Mouse (Mus musculus) ES-E14 (cell line): ENCODE results near the gene Tmcc2. TPM values are rescaled to one million over a fixed set of nuclear protein-coding genes. Genes with fewer than 3 reads are reported as not detected.

Source experiments
- DNase-seq: peaks from one replicate; pipeline ENCODE4 v3.0.0-alpha.2; 2013; ENCODE audit warnings: low read depth, low spot score
- H3K27ac ChIP-seq: 2 replicates; pipeline ENCODE4 v1.5.1; 2012; ENCODE audit warnings: low read depth, mild to moderate bottlenecking, low read length, moderate library complexity, mixed read lengths; ENCODE audit not compliant: poor library complexity, insufficient read depth, severe bottlenecking
- H3K36me3 ChIP-seq: 2 replicates; pipeline ENCODE4 v1.6.1; 2012; ENCODE audit warnings: mild to moderate bottlenecking, low read length, moderate library complexity, mixed read lengths; ENCODE audit not compliant: control insufficient read depth, poor library complexity, insufficient read depth, severe bottlenecking
- H3K4me1 ChIP-seq, 2 experiments: fragments of 150-350 bp in 1 of 2; sonication (generic) in 1 of 2; 2 replicates each; pipeline ENCODE4 v1.6.1; 2012; ENCODE audit warnings: low read length in 2 of 2, mild to moderate bottlenecking in 1 of 2, mixed read lengths in 1 of 2; ENCODE audit not compliant: control insufficient read depth in 2 of 2, insufficient read depth in 2 of 2, poor library complexity in 1 of 2
- H3K4me3 ChIP-seq, 2 experiments: fragments of 150-350 bp in 1 of 2; sonication (generic) in 1 of 2; 2 replicates each; pipeline ENCODE4 v1.5.1; 2012; ENCODE audit warnings: low read length in 2 of 2, low read depth in 1 of 2, mild to moderate bottlenecking in 1 of 2, mixed read lengths in 1 of 2; ENCODE audit not compliant: insufficient read depth in 1 of 2, poor library complexity in 1 of 2, severe bottlenecking in 1 of 2
- H3K9ac ChIP-seq: 2 replicates; pipeline ENCODE4 v1.6.1; 2012; ENCODE audit warnings: low read depth, mild to moderate bottlenecking, low read length, mixed read lengths; ENCODE audit not compliant: poor library complexity, insufficient read depth, severe bottlenecking
- H3K9me3 ChIP-seq: fragments of 150-350 bp; sonication (generic); 2 replicates; pipeline ENCODE4 v1.6.1; 2012; ENCODE audit warnings: low read depth, mild to moderate bottlenecking, low read length; ENCODE audit not compliant: control insufficient read depth, insufficient read depth
- CHD2 ChIP-seq: IDR thresholded peaks from 2 replicates; pipeline ENCODE4 v1.6.1; 2014; ENCODE audit warnings: mild to moderate bottlenecking, low read depth, low read length, inconsistent platforms
- HCFC1 ChIP-seq: IDR thresholded peaks from 2 replicates; pipeline ENCODE4 v1.6.1; 2012; ENCODE audit warnings: low read length, inconsistent platforms, borderline replicate concordance; ENCODE audit not compliant: insufficient read depth
- MAFK ChIP-seq: IDR thresholded peaks from 2 replicates; pipeline ENCODE4 v1.6.1; 2014; ENCODE audit warnings: mild to moderate bottlenecking, low read depth, low read length, inconsistent platforms; ENCODE audit not compliant: insufficient read depth
- ZC3H11A ChIP-seq: IDR thresholded peaks from 2 replicates; pipeline ENCODE4 v1.6.1; 2012; ENCODE audit warnings: low read depth, mild to moderate bottlenecking, inconsistent platforms, low read length, borderline replicate concordance
- ZNF384 ChIP-seq: IDR thresholded peaks from 2 replicates; pipeline ENCODE4 v1.6.1; 2012; ENCODE audit warnings: low read depth, low read length, inconsistent platforms
- in situ Hi-C, 2 experiments: fragments of 600-800 bp; cut with MboI; formaldehyde crosslinking; loops; one replicate each; pipeline ENCODE4 v1.15.1; 2025; ENCODE audit warnings: low sequenced_read_pairs in 2 of 2, inconsistent platforms in 1 of 2; ENCODE audit not compliant: unreplicated experiment in 2 of 2
- total RNA-seq: library from RNA; depleted of rRNA; stranded (reverse); fragments of 300-350 nt; gene quantifications from 2 replicates; pipeline ENCODE4 v1.2.3, GENCODE M21; 2012

Gene Tmcc2
- total RNA-seq, 1 experiment = 7.9 TPM

DNA sequence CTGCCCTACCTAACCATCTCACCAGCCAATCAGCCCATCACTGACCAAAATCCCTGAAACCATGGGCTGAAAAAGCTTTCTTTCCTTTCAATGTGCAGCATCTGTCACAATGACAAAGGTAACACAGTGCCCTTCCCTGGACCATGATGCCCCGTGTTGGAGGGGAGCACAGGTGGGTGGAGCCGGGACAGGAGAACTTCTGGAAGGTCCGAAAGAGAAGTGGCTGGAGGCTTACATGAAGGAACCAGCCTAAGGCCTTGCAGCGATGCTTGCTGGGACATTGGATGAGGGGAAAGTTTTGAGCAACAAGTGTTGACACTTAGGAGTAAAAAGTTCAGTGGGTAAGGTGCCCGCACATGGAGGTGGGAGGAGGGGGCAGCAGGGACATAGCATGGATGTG lies 42.7 kb downstream of the Tmcc2 start:
- no peak for DNase-seq
- H3K27ac ChIP-seq = no peak overlapping the region
- no peaks in the 10 kb centered on the region for H3K9me3 ChIP-seq
- TF ChIP-seq HCFC1 (no peak), MAFK (no peak), CHD2 (no peak), ZNF384 (no peak), ZC3H11A (no peak)
- H3K9ac ChIP-seq = no peak overlapping the region
- no peaks in the 10 kb centered on the region for H3K36me3 ChIP-seq
- H3K4me1 ChIP-seq = peaks cover 0 to 3% of the 10 kb centered on the region in 2 experiments; a peak in 1 of 4 replicates
- H3K4me3 ChIP-seq = no peak overlapping the region
- in situ Hi-C loops = no loop called here

- no peak for DNase-seq
- Histone ChIP-seq H3K27ac (no peak overlapping the region), H3K36me3 (no peaks in the 10 kb centered on the region), H3K9me3 (no peaks in the 10 kb centered on the region), H3K4me1 (peaks cover 6 to 13% of the 10 kb centered on the region in 2 experiments; a peak in 3 of 4 replicates), H3K9ac (no peak overlapping the region), H3K4me3 (no peak overlapping the region)
- in situ Hi-C loops = no loop called here
- TF ChIP-seq ZC3H11A (no peak), MAFK (no peak), ZNF384 (no peak), CHD2 (no peak), HCFC1 (no peak)
Measured at GRCm38 (mm10) chr1:132346951-132347350, 44.1 kb downstream of the Tmcc2 start.

- DNase-seq = no peak
- H3K27ac ChIP-seq = no peak overlapping the region
- in situ Hi-C loops = no loop called here
- H3K9me3 ChIP-seq = no peaks in the 10 kb centered on the region
- TF ChIP-seq ZC3H11A (no peak), ZNF384 (no peak), CHD2 (no peak), HCFC1 (no peak), MAFK (no peak)
- H3K9ac ChIP-seq = no peak overlapping the region
- H3K4me3 ChIP-seq = no peak overlapping the region
- H3K36me3 ChIP-seq = no peaks in the 10 kb centered on the region
- H3K4me1 ChIP-seq = peaks cover 6 to 16% of the 10 kb centered on the region in 2 experiments; a peak in 3 of 4 replicates
Measured at GRCm38 (mm10) chr1:132346134-132346851, 44.8 kb downstream of the Tmcc2 start.

- Histone ChIP-seq H3K9ac (no peak overlapping the region), H3K4me1 (peaks cover 9 to 16% of the 10 kb centered on the region in 2 experiments), H3K27ac (no peak overlapping the region), H3K4me3 (no peak overlapping the region), H3K9me3 (no peaks in the 10 kb centered on the region), H3K36me3 (no peaks in the 10 kb centered on the region)
- no peak for DNase-seq
- in situ Hi-C loops = no loop called here
- TF ChIP-seq ZNF384 = no peak
- TF ChIP-seq CHD2 = no peak
- no peak for TF ChIP-seq MAFK
- TF ChIP-seq HCFC1 = no peak
- TF ChIP-seq ZC3H11A = no peak
Measured at GRCm38 (mm10) chr1:132345514-132345913, 45.6 kb downstream of the Tmcc2 start.
